Mouse (Mus musculus) kidney, postnatal 0 days (tissue): ENCODE results near the gene Cnnm4. TPM values are rescaled to one million over a fixed set of nuclear protein-coding genes. Genes with fewer than 3 reads are reported as not detected.

Experiments used
- ATAC-seq: fragments of 200-750 bp; cut with Nextera tagmentation; replicated peaks from 2 replicates; pipeline ENCODE4 v1.8.0; 2017; ENCODE audit warnings: low read depth, moderate number of reproducible peaks, moderate TSS enrichment, moderate library complexity; ENCODE audit not compliant: low FRiP score
- DNase-seq: peaks from one replicate; pipeline ENCODE4 v3.0.0-alpha.2; 2016; ENCODE audit warnings: low spot score
- H3K27ac ChIP-seq: fragments of 300-500 bp; sonication (generic); 2 replicates; pipeline ENCODE4 v1.5.1; 2014; ENCODE audit warnings: mild to moderate bottlenecking
- H3K27me3 ChIP-seq: fragments of 300-500 bp; sonication (generic); 2 replicates; pipeline ENCODE4 v1.6.1; 2014; ENCODE audit warnings: low read length, mixed read lengths; ENCODE audit not compliant: insufficient read depth
- H3K36me3 ChIP-seq: fragments of 300-500 bp; sonication (generic); 2 replicates; pipeline ENCODE4 v1.6.1; 2014; ENCODE audit warnings: low read length, mixed read lengths; ENCODE audit not compliant: insufficient read depth
- H3K4me1 ChIP-seq: fragments of 300-500 bp; sonication (generic); replicated peaks from 2 replicates; pipeline ENCODE4 v1.6.1; 2014; ENCODE audit warnings: antibody characterized with exemption, low read length, mixed read lengths; ENCODE audit not compliant: insufficient read depth
- H3K4me2 ChIP-seq: fragments of 300-500 bp; sonication (generic); 2 replicates; pipeline ENCODE4 v1.6.1; 2014; ENCODE audit warnings: mild to moderate bottlenecking, low read length, moderate library complexity, mixed read lengths
- H3K4me3 ChIP-seq: fragments of 300-500 bp; sonication (generic); replicated peaks from 2 replicates; pipeline ENCODE4 v1.5.1; 2014; ENCODE audit warnings: low read depth, low read length
- H3K9ac ChIP-seq: fragments of 300-500 bp; sonication (generic); 2 replicates; pipeline ENCODE4 v1.6.1; 2014; ENCODE audit warnings: low read depth, low read length
- H3K9me3 ChIP-seq: fragments of 300-500 bp; sonication (generic); replicated peaks from 2 replicates; pipeline ENCODE4 v1.6.1; 2016; ENCODE audit warnings: low read length, inconsistent platforms, mixed read lengths
- CTCF ChIP-seq: IDR thresholded peaks from 2 replicates; pipeline ENCODE4 v1.5.1; 2016; ENCODE audit warnings: antibody characterized with exemption, low read depth, mild to moderate bottlenecking, moderate library complexity
- WGBS: fragments of 180-500 bp; shearing (Covaris S2); extraction: QIAGEN DNeasy Blood & Tissue Kit; methylation state at CpG from one replicate; pipeline ENCODE4 v1.1.7; 2014; 5-methylcytosine and 5-hydroxymethylcytosine counted together
- polyA plus RNA-seq: library from polyadenylated mRNA; unstranded; fragments of >200 nt; fragmentation: Nextera tagmentation; extraction: Ambion mirVana; gene quantifications from 2 replicates; pipeline ENCODE4 v1.2.1, GENCODE M21; 2015

Cnnm4 gene
- polyA plus RNA-seq, 1 experiment from 2014 or later: 9.4 TPM

DNA sequence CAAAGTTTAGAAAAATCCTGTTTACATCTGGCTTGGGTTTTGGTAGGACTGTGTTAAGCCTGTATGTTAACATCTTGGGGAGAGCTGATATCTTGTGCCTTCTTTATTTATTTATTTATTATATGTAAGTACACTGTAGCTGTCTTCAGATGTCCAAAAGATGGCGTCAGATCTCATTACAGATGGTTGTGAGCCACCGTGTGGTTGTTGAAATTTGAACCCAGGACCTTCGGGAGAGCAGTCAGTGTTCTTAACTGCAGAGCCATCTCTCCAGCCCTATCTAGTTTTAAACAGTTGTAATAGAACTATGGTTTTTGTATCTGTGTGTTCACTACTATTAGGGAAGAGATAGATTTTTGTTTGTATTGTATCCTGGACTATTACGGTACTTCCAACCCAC, 57.9 kb downstream of the Cnnm4 start:
- H3K36me3 ChIP-seq: peaks cover 23% of the 10 kb centered on the region
- no peaks in the 10 kb centered on the region for H3K27me3 ChIP-seq
- no peak overlapping the region for H3K4me2 ChIP-seq
- WGBS: 83% methylated on average over 4 of the region's 4 CpGs
- H3K9me3 ChIP-seq: no peaks in the 10 kb centered on the region
- DNase-seq: no peak
- TF ChIP-seq CTCF: no peak
- no peak overlapping the region for H3K27ac ChIP-seq
- H3K9ac ChIP-seq: no peak overlapping the region
- H3K4me3 ChIP-seq: no peak overlapping the region
- no peaks in the 10 kb centered on the region for H3K4me1 ChIP-seq
- ATAC-seq: no peak

DNA sequence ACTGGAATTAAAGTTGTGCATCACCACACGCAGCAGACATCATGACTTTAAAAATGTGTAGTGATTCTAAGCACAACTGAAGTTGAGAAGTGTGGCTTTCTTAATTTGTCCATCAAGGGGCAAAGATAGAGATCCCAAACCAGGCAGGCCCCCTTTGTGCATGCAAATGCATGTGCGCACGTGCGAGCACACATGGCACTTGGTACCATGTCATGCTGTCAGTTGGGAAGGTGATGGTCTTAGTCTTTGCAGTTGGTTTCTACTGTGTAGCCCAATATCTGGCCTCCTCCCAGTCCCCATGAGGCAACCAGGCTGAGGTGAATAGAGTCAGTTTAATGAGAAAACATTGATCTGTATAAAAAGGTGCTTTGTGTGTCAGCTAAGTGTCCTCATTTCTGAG, 58.5 kb downstream of the Cnnm4 start:
- 94% methylated on average over 4 of the region's 4 CpGs for WGBS
- no peak for ATAC-seq
- no peak for TF ChIP-seq CTCF

DNA sequence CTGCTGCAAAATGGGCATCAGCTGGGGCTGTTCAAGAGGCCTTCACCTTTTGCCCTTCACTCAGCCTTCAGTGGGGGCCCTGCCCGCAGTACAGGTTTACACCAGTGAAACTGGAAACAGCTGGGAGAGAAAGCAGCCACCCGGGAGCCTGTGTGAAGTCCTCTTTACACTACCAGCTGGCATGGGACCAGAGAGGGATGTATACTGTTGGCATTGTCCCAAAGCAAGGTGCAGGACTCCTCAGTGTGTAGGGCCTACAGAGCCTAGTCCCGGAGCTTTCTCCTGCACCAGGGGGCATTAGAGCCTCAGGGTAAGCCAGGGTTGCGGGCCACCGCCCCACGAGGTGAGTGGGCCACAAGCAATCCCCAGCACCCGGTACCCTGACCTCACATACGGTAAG, 59.1 kb downstream of the Cnnm4 start:
- peaks cover 13% of the 10 kb centered on the region for H3K36me3 ChIP-seq
- H3K9ac ChIP-seq: no peak overlapping the region
- 77% methylated on average over 8 of the region's 8 CpGs for WGBS
- no peak for TF ChIP-seq CTCF
- no peak overlapping the region for H3K4me2 ChIP-seq
- H3K4me3 ChIP-seq: no peak overlapping the region
- no peaks in the 10 kb centered on the region for H3K9me3 ChIP-seq
- no peak overlapping the region for H3K27ac ChIP-seq
- H3K4me1 ChIP-seq: no peaks in the 10 kb centered on the region
- ATAC-seq (no peak), DNase-seq (no peak)
- H3K27me3 ChIP-seq: no peaks in the 10 kb centered on the region

More for the DNA sequence above, 58.5 kb downstream of the Cnnm4 start:
- H3K36me3 ChIP-seq: peaks cover 19% of the 10 kb centered on the region
- H3K9ac ChIP-seq: no peak overlapping the region
- no peaks in the 10 kb centered on the region for H3K4me1 ChIP-seq
- H3K9me3 ChIP-seq: no peaks in the 10 kb centered on the region
- H3K27me3 ChIP-seq: no peaks in the 10 kb centered on the region
- DNase-seq: no peak
- no peak overlapping the region for H3K4me2 ChIP-seq
- no peak overlapping the region for H3K27ac ChIP-seq
- no peak overlapping the region for H3K4me3 ChIP-seq

- Histone ChIP-seq H3K27me3 (no peaks in the 10 kb centered on the region), H3K4me2 (no peak overlapping the region), H3K27ac (no peak overlapping the region), H3K36me3 (peaks cover 8% of the 10 kb centered on the region; the same call in 1 of the 2 replicates), H3K9ac (no peak overlapping the region), H3K4me3 (no peak overlapping the region), H3K4me1 (no peaks in the 10 kb centered on the region), H3K9me3 (no peaks in the 10 kb centered on the region)
- DNase-seq (no peak), ATAC-seq (no peak)
- 88% methylated on average over 7 of the region's 7 CpGs for WGBS
- no peak for TF ChIP-seq CTCF
Observed at GRCm38 (mm10) chr1:36530962-36531361, 59.5 kb downstream of the Cnnm4 start.

DNA sequence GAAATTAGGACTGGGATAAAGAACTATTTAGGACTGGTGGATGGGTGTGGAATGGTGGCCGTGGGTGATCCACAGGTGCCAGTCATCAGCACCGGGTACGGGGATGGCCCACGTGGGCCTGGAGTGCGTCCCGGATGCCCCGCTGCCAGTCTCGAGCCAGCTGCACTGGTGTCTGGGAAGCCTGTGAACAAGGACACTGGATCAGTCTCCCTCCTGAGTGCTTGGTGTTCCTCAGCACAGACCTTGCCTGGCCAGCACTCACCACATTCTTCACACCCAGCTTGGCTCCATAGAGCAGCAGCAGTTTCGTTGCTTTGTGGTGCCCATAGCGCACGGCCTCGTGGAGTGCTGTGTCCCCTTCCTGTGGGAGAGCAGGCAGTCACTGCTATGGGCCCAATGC, 60.0 kb downstream of the Cnnm4 start:
- 90% methylated on average over 12 of the region's 12 CpGs for WGBS
- TF ChIP-seq CTCF: no peak

GRCm38 (mm10) chr1:36533546-36533945, 62.1 kb downstream of the Cnnm4 start:
- H3K4me1 ChIP-seq: no peaks in the 10 kb centered on the region
- H3K27ac ChIP-seq: no peak overlapping the region
- no peak for ATAC-seq
- 84% methylated on average over 6 of the region's 6 CpGs for WGBS
- no peaks in the 10 kb centered on the region for H3K9me3 ChIP-seq
- no peak overlapping the region for H3K4me2 ChIP-seq
- no peak overlapping the region for H3K4me3 ChIP-seq
- no peak overlapping the region for H3K9ac ChIP-seq
- DNase-seq: no peak
- H3K36me3 ChIP-seq: peaks cover 13% of the 10 kb centered on the region; the same call in 1 of the 2 replicates
- TF ChIP-seq CTCF: no peak
- no peaks in the 10 kb centered on the region for H3K27me3 ChIP-seq

More for the DNA sequence above, 60.0 kb downstream of the Cnnm4 start:
- DNase-seq (no peak), ATAC-seq (no peak)
- H3K9me3 ChIP-seq: no peaks in the 10 kb centered on the region
- H3K4me2 ChIP-seq: no peak overlapping the region
- H3K9ac ChIP-seq: no peak overlapping the region
- no peak overlapping the region for H3K4me3 ChIP-seq
- H3K27ac ChIP-seq: no peak overlapping the region
- no peaks in the 10 kb centered on the region for H3K27me3 ChIP-seq
- H3K4me1 ChIP-seq: no peaks in the 10 kb centered on the region
- 0 out of 2 replicates have a peak, but pooled peaks cover 7% of the 10 kb centered on the region for H3K36me3 ChIP-seq

GRCm38 (mm10) chr1:36534595-36535058, 63.2 kb downstream of the Cnnm4 start:
- H3K4me2 ChIP-seq: no peak overlapping the region
- peak overlapping the region; percentile 13; the same call in 1 of the 2 replicates for H3K27ac ChIP-seq
- no peak overlapping the region for H3K4me3 ChIP-seq
- peaks cover 20% of the 10 kb centered on the region for H3K36me3 ChIP-seq
- no peak overlapping the region for H3K9ac ChIP-seq
- 64% methylated on average over 6 of the region's 6 CpGs for whole genome bisulfite sequencing
- peak; percentile 42; the same call in 1 of the 2 replicates for TF ChIP-seq CTCF
- ATAC-seq (peak; percentile 45), DNase-seq (no peak)
- no peaks in the 10 kb centered on the region for H3K9me3 ChIP-seq
- no peaks in the 10 kb centered on the region for H3K4me1 ChIP-seq
- H3K27me3 ChIP-seq: no peaks in the 10 kb centered on the region
